ENCODE assay signal across 38 mouse cellular contexts in the genomic region with DNA sequence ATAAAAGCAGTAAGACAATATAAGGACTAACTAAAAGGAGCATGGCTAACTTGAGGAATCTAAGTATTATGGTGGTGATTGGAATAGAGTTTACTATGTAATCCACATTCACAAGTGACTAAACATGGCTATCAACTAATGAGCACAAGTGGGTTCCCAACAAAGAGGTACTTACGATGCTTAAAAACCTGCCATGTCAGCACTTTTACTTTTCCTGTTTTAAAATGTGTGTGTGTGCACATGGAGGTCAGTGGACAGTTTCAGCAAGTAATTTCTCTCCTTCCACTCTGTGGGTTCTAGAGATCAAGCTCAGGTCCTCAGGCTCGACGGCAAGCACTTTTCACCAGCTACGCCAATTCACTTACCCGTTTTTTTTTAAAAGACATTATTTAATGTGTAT. TPM values are rescaled to one million over a fixed set of nuclear protein-coding genes. Genes with fewer than 3 reads are reported as not detected.
"Had no signal": no experiment of that assay in that cellular context is flagged by ENCODE, and none has a peak within 500 bp of the region (broad histone marks: within the 10 kb centered on the region; RNA-seq: fewer than 3 reads in every experiment).

No protein-coding gene starts in this region.

- H3K4me2 ChIP-seq: heart, embryonic 12.5 days; hindbrain, embryonic 13.5 days; hindbrain, embryonic 15.5 days; intestine, embryonic 15.5 days; kidney, embryonic 15.5 days; limb, embryonic 13.5 days; limb, embryonic 15.5 days; liver, embryonic 12.5 days had no signal

- H3K27ac ChIP-seq: gastrocnemius, adult 2 months; heart, embryonic 10.5 days; hindbrain, embryonic 13.5 days; hindbrain, embryonic 15.5 days; hindbrain, postnatal 0 days; intestine, embryonic 15.5 days; kidney, embryonic 15.5 days; kidney, postnatal 0 days; limb, embryonic 13.5 days; limb, embryonic 15.5 days; liver, embryonic 12.5 days; liver, embryonic 14.5 days had no signal

- H3K9ac ChIP-seq: heart, embryonic 12.5 days; hindbrain, embryonic 13.5 days; hindbrain, embryonic 15.5 days; intestine, embryonic 15.5 days; kidney, embryonic 15.5 days; limb, embryonic 13.5 days; limb, embryonic 15.5 days; liver, embryonic 12.5 days; liver, embryonic 14.5 days had no signal

- H3K9me3 ChIP-seq: heart, embryonic 10.5 days; heart, embryonic 12.5 days; hindbrain, embryonic 13.5 days; hindbrain, embryonic 15.5 days; intestine, embryonic 15.5 days; kidney, embryonic 15.5 days; limb, embryonic 13.5 days; limb, embryonic 15.5 days; liver, embryonic 12.5 days had no signal

- H3K4me3 ChIP-seq: gastrocnemius, adult 2 months; heart, embryonic 10.5 days; heart, embryonic 12.5 days; hindbrain, embryonic 13.5 days; hindbrain, embryonic 15.5 days; intestine, embryonic 15.5 days; kidney, embryonic 15.5 days; limb, embryonic 13.5 days; limb, embryonic 15.5 days; liver, embryonic 12.5 days had no signal

- H3K27me3 ChIP-seq: heart, embryonic 12.5 days; hindbrain, embryonic 13.5 days; hindbrain, embryonic 15.5 days; intestine, embryonic 15.5 days; kidney, embryonic 15.5 days; limb, embryonic 13.5 days; limb, embryonic 15.5 days; liver, embryonic 12.5 days had no signal

- DNase-seq: gastrocnemius, postnatal 10 days; gastrocnemius, postnatal 25 days; kidney, adult 11 months; layer of hippocampus, adult 9-11 months; layer of hippocampus, postnatal 36 days had no signal

- H3K4me1 ChIP-seq: heart, embryonic 10.5 days; heart, embryonic 12.5 days; hindbrain, embryonic 13.5 days; hindbrain, embryonic 15.5 days; intestine, embryonic 15.5 days; kidney, embryonic 15.5 days; limb, embryonic 13.5 days; limb, embryonic 15.5 days; liver, embryonic 12.5 days had no signal

RNA-seq across cellular contexts. Expression of a gene that starts 21.3 kb away (rescaled TPM):
- total RNA-seq: gastrocnemius, adult 2 months; gastrocnemius, postnatal 10 days; gastrocnemius, postnatal 25 days; gastrocnemius, postnatal 4 days; granulocyte monocyte progenitor cell, adult 5-6 weeks; heart, adult 18-20 months; heart, adult 8-10 months; heart, postnatal 25 days; hindbrain, postnatal 0 days; layer of hippocampus, adult 18-20 months; layer of hippocampus, postnatal 36 days; left cerebral cortex, postnatal 4 days; liver, adult 2 months had no signal
- polyA plus RNA-seq: heart, embryonic 12.5 days; heart, embryonic 14.5 days; hindbrain, embryonic 11.5 days; hindbrain, embryonic 13.5 days; hindbrain, embryonic 15.5 days; kidney, adult 2 months; kidney, embryonic 15.5 days; kidney, postnatal 0 days; limb, embryonic 11.5 days; limb, embryonic 13.5 days; limb, embryonic 15.5 days; liver, embryonic 12.5 days; liver, embryonic 14.5 days; liver, embryonic 16.5 days had no signal

RNA-seq across cellular contexts. Expression of a gene that starts 28.6 kb away (rescaled TPM):
- total RNA-seq: granulocyte monocyte progenitor cell, adult 5-6 weeks; hindbrain, postnatal 0 days; layer of hippocampus, adult 18-20 months; layer of hippocampus, adult 8-10 months; layer of hippocampus, postnatal 14 days; layer of hippocampus, postnatal 36 days; left cerebral cortex, adult 18-20 months; left cerebral cortex, postnatal 10 days; left cerebral cortex, postnatal 25 days; left cerebral cortex, postnatal 4 days; liver, adult 2 months had no signal
- polyA plus RNA-seq: liver, adult 2 months had no signal

RNA-seq across cellular contexts. Expression of a gene that starts 36.4 kb away (rescaled TPM):
- total RNA-seq: layer of hippocampus, adult 18-20 months; layer of hippocampus, adult 8-10 months; layer of hippocampus, postnatal 14 days; layer of hippocampus, postnatal 36 days; left cerebral cortex, adult 18-20 months; left cerebral cortex, postnatal 10 days; left cerebral cortex, postnatal 25 days; left cerebral cortex, postnatal 4 days had no signal
- polyA plus RNA-seq: liver, adult 2 months had no signal

RNA-seq across cellular contexts. Expression of a gene that starts 55.0 kb away (rescaled TPM):
- total RNA-seq: granulocyte monocyte progenitor cell, adult 5-6 weeks; hematopoietic stem cell, adult 5-6 weeks; left cerebral cortex, adult 18-20 months had no signal
- polyA plus RNA-seq: heart, embryonic 10.5 days; heart, embryonic 14.5 days; hindbrain, embryonic 15.5 days; intestine, embryonic 15.5 days; kidney, adult 2 months; kidney, embryonic 15.5 days; kidney, postnatal 0 days; large intestine, adult 2 months; limb, embryonic 11.5 days; limb, embryonic 13.5 days; limb, embryonic 15.5 days; liver, adult 2 months; liver, embryonic 12.5 days had no signal
